Mouse (Mus musculus): Measurements from ENCODE around the gene Cdc20. TPM values are rescaled to one million over a fixed set of nuclear protein-coding genes. Genes with fewer than 3 reads are reported as not detected.
A peak's percentile ranks its signal among the peaks of the same experiment; 100 is the strongest.

The Cdc20 gene
- 1 to 10 TPM; 2.7 to 4.8 (median 3.8) TPM for total RNA-seq (2022)

DNA sequence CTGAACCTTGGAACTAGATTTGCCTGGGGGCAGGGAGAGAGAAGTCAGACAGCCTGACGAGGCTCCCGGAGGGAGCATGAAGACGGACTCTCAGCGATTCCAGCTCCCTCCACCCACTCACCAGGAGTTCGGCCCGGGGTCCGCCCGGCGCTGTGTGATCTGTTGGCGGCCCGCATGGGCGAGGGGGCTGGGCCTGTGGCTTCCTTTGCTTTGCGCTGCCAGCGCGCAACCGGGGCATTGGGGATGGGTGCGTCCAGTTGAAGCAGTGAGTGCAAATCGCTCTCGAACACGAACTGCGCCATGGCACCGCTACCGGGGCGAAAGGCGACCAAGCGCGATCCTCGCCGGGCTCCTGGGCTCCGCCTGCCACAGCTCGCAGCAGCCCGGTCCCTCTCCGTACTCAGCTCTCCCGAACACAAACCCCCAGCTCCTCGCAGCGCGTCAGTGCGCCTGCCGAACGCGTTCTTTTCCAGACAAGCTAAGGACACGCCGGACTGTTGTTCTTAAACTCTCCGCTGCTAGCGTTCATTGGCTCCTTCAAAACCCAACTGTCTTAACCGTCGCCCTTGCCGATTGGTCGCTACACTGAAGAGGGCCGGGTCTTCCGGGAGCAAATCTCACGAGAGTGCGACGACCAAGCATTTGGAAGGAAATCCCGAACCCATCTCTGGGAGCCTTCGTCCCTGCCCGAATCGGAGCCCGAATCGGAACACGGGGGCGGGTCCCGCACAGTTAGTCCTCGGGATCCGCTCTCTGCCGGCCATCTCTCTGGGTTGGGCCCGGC is at the start of gene Cdc20:
Gene Cdc20 (minus strand): TSS at position 533 of the 784 bp plus-strand sequence.
- peak; percentile 92 for DNase-seq

GRCm38 (mm10) chr4:118476773-118477530 is 39.8 kb upstream of the Cdc20 start:
- no peak for DNase-seq

DNA sequence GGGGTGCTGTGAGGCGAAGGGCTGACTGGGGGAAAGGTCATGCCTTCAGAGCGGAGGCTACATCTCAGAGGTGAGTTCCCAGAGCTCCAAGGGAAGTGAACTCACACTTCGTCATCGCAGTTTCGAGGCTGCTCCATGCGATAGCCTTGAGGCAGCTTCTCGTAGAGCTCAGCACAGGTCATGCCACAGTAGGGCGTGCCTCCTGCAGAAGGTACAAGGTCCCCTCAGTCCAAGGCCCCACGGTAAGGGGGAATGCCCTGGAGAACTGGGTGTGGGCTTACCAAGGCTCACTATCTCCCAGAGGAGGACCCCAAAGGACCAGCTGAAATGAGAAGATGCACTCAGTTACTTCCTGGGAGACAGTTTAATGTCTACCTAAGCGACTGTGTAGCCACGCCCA is 35.5 kb upstream of the Cdc20 start:
- no peak for DNase-seq

DNA sequence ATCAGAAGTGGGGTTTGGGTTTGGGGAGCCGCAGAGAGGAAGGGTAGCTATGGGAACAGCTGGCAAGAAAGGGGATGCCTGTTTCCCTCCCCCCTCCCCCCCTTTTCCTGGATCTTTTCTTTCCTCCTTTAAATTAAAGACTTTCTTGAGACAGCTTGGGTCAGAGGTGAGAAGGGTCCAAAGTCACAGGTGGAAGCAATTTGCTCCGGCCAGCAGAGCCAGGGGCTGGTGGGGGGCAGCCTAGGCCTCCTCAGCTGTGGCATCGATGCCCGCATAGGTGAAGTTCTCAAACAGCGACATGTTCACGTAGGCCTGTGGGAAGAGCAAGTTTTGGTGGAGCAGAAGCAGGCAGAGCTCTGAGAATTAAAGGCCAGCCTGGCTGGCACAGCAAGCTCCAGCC is 34.1 kb upstream of the Cdc20 start:
- no peak for DNase-seq

- no peak for DNase-seq
These were observed 28.6 kb upstream of the Cdc20 start for GRCm38 (mm10) chr4:118465697-118466163.

DNA sequence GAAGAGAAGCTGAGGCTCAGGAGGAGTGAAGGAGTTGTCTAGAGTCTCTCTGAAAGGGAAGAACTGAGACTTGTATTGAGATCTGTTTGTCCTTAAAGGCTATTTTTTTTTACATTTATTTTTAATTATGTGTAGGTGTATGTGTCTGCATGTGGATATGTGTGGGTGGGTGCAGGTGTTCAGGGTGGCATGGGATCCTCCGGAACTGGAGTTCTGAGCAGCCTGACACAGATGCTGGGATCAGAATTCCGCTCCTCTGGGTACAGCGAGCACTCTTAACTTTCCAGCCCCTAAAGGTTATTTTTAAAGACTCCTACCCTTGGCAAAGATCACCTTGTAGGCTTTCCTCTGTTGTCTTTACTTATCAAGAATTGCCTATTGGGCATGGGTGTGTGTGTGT is 27.8 kb upstream of the Cdc20 start:
- DNase-seq = no peak

GRCm38 (mm10) chr4:118457345-118457975 is 20.3 kb upstream of the Cdc20 start, which contains the start of gene Mpl:
Gene Mpl (minus strand): TSS chr4:118457513.
- DNase-seq = no peak

DNA sequence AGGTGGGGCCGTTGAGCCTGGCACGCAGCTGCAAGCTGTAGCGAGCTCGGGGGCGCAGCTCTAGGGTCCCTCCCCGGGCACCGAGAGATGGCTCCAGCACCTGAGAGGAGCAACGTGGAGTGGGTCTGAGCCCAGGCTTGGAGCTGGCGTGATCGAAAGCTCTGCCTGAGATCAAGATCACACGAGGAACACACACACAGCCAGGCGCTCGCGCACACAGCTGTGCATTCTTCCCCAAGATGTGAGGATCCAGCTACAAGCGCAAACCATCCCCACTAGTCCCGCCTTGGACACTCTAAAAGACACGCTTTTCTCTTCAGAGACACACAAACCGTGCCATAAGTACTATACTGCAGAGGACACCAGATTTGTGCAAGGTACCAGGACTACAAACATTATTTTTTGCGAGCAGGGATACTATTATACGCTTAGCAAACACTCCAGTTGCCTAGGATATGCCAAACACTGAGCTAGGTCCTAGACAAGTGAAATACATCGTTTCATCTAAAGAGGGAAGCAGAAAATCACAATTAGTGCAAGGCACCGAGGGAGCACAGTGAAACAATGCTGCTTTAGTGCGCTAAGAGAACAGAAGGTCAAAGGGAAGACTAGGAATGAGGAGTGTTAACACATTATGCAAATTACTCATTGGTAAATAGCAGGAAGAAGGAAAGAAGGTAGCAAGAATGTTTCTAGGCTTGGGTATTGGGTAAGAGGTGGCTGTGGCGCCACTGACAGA is 9.4 kb upstream of the Cdc20 start:
- no peak for DNase-seq

- no peak for DNase-seq
These were observed 8.7 kb upstream of the Cdc20 start for GRCm38 (mm10) chr4:118445781-118446414.

DNA sequence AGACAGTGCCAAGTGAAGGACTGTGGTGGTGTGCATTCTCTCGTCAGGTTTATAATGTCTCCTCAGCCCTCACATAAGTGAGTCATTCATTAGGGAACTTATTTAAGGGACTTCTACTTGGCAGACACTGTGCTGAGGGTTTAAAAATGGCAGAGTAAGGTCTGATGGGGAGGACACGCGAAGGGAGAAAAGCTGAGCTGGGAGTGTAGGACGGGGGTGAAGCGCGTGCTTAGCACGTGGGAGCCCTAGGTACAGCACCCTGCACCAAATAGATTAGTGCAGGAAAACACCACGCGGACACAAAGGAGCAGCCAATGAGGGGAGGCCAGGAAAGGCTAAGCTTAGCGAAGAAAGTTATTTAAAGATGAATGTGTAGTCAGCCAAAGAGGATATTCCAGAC is 7.9 kb upstream of the Cdc20 start:
- no peak for DNase-seq

- no peak for DNase-seq
These were observed 689 bp upstream of the Cdc20 start for GRCm38 (mm10) chr4:118437829-118438253.

DNA sequence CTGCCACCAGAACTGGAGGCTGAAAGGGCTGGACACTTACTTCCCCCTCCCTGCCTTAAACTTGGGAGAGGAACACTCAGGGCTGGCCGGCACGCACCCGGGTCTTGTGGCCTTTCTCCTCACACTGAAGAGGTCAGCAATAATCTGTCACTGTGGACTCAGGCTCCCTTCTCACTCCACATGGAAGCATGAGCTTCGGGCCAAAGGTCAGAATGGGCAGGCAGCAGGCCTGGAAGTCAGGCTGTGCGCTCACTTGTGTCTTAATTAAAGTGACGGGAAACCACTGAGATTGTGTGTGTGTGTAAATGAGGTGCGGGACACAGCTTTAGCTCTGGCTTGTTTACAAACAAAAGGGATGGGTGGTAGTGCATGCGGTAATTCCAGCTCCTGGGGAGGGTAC is 4.8 kb downstream of the Cdc20 start:
- no peak for DNase-seq

DNA sequence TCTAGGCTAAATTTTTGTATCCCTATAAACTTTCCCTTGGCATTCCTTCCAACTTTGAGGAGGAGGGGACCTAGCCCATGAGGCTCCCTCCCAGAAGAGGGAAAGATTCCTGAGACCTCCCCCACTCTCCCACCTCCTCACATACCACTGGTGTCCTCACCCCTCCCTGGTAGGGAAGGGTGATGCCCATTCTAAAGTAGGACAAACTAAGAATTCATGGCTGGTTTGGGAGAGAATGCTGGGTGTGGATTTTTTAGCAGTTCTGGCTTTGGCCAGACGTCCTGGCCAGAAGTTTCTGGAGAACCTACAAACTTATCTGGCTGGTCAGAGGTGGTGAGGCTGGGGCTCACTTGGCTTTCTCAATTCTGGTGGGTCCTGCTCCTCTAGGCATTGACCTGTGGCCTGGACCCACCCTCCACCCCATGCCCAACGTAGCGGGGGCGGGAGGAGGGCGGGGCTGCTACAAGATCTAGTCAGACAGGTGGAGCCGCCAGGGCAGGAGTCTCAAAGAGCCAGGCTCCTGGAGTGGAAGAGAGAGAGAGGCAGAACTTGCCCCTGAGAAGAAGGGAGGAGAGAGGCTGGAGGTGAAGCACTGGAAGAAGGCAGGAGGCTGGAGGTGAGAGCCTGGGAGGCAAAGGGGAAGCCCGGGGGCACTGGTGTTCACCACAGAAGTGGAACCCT is 7.8 kb downstream of the Cdc20 start:
- DNase-seq = no peak

DNA sequence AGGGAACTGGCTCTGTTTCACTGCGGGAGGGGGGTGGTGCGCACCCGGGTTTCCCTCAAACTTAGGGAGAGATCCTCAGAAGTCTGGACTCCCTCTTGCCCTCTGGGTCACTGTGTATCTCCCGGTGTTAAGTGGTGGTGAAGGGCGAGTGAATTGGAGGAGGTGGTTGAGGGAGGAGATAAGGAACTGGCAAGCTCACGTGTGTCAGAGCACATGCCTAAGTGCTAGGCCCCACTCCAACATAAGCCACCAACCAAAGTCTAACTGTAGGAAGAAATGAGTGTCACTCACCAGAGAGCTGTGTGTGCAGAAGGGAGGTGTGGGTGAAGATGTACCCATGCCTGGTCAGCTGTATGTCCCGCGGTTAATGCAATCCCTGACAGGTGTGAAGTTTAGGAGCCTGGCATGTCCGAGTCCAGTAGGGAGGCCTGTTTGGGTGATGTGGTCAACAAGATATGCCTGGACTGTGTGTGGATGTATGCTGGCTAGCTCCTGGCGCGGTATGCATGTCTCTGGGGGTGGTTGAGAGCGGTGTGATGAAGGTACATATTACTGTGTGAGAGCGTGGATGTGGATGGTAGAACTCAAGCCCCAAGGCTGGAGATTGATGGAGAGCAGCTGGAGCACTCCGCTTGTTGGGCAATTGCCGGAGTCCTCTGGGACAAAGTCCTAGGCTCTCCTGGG is 8.5 kb downstream of the Cdc20 start:
- DNase-seq = no peak

- DNase-seq = peak; percentile 92
These were observed 9.2 kb downstream of the Cdc20 start, which contains the start of gene Elovl1 for GRCm38 (mm10) chr4:118427768-118428451. Gene Elovl1 (plus strand): TSS chr4:118428093.

DNA sequence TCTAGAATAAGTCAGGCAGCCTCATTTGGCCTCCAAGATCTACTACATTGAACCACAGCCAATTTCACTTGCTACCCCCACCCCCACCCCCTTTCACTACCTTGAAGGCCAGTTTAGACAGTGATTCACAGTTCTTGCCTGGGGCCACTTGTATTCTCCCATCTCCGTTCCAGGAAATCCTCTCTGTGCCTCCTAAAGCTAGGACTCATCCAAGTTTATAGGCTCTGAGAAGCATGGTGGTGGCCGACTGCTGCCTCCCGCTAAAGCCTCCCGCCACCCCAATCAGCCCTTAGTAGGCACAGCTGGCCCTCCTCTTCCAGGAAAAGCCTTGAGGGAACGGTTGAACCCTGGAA is 9.8 kb downstream of the Cdc20 start:
- no peak for DNase-seq

DNA sequence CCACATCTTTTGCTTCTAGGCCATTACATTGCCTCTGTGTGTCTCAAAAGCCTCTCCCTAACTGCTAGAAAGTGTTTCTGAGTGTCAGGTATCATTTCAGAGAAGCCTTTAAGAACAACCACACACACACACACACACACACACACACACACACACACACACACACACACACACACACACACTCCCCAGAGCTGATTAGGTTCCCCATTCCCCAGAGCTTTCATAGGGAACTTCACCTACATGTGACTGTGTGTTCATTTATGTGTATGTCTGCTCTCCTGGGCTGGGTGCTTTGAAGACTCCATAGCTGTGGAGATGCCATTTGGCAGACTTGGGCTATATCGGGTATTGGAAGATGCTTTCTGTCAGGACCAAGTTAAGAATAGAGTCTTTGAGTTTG is 11.8 kb downstream of the Cdc20 start:
- DNase-seq = no peak

DNA sequence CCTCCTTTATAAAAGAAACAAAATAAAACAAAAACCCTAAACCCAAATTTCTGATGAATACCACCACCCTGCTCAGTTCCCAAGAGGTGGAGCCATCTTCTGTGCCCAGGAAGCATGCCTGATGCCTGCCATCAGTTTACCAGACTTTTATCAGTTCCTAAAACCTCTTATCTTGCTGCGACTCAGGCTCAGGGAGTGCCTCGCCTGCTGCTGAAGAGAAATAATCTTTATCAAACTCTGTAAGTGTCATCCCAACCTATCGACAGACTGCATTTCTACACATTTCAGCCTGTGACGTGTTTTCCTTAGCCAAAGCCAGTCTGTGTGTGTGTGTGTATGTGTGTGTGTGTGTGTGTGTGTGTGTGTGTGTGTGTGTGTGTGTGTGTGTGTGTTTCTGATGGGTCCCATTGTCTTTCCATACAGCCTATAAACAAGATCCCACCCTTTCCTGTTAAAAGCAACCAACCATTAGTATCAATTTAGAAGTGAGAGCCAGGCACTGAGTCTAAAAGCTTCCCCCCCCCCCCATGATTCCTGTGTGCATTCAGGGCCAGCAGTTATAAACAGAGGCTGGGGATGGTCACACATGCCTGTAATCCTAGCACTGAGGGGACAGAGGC is 12.5 kb downstream of the Cdc20 start:
- DNase-seq = no peak

- no peak for DNase-seq
These were observed 15.8 kb downstream of the Cdc20 start for GRCm38 (mm10) chr4:118421384-118421783.

All from adrenal gland, adult 8-10 months (tissue).